Mouse (Mus musculus): ENCODE data around the gene Prdm5.

GRCm38 (mm10) chr6:65759174-65759573, 19.6 kb upstream of the Prdm5 start:
- TF ChIP-seq CTCF (IDR thresholded peaks at IDR 0.05; ENCODE audit: insufficient read depth, low read length) (no peak), POLR2A (IDR thresholded peaks at IDR 0.05; ENCODE audit: borderline replicate concordance, extremely low read depth, low read depth, low read length) (no peak)

Measured in lung, adult 2 months (tissue).